Mouse (Mus musculus) mature B cell (primary cell): ENCODE measurements around the gene Sbf2.
"Not testable (repeated sequence)": the region's sequence is repeated elsewhere in the genome, so short reads cannot be mapped to it uniquely, and the experiment has no call there.

Experiments used
- in situ Hi-C: fragments of 300-500 bp; cut with MboI; formaldehyde crosslinking; loops from 2 replicates; pipeline ENCODE4 v1.14.3; 2019

Sbf2 gene

GRCm38 (mm10) chr7:110392576-110392975 is 222.1 kb downstream of the Sbf2 start:
- in situ Hi-C loops: no loop called here

DNA sequence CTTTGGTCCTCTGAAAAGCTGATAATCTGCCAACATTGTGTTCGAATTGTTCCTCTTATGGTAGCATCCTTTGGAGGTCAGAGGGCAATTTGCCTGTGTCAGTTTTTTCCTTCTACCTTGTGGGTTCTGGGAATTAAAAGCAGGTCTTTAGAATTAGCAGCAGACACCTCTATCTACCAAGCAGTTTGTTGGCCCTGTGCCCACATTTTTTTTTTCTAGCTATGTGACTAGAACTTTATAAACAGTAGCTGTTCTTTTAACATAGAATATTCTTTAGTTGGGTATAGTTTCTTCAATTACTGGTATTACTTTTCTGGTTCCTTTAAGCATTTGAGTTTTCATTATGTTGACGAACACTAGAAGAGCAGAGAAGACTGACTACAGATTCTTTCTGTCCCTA is 223.1 kb downstream of the Sbf2 start:
- in situ Hi-C loops: no loop called here

GRCm38 (mm10) chr7:110388889-110389288 is 225.8 kb downstream of the Sbf2 start:
- in situ Hi-C loops: not testable (repeated sequence)

DNA sequence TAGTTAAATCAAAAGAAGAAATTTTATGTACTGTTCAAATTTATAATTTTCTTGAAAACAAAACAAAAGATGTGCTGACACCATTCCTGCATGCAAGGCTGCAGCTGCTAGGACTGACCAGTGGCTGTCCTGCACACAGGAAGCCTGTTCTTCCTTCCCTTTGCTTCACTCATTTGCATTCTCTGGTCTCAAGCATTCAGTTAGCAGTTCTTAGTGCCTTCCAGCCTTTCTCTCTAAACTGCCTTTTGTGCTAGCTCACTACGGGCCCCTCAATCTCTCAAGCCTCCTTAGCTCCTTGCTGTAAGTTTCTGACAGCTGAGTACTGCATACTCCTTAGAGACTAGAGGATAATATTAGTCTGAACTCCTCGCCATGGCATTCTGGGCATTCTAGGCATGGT is 227.2 kb downstream of the Sbf2 start:
- in situ Hi-C loops: no loop called here

DNA sequence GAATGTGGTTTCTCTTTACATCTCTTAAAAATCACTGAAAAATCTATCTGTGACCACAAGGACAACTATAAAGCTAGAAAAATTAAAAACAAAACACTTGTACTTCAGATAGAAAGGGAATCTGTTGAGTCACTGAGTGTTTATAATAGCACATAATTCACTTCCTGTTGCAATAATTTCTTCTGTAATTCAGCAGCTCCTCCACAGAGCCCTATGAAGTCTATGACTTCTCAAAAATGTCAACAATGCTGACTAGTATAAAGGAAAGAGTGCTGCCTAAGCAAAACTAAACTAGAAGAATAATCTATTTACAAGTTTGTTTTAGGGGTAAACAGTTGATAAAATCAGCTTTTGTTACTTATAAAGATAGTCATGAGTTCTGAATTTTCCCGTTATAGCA is 229.2 kb downstream of the Sbf2 start:
- in situ Hi-C loops: no loop called here

GRCm38 (mm10) chr7:110384343-110384742 is 230.4 kb downstream of the Sbf2 start:
- in situ Hi-C loops: no loop called here

DNA sequence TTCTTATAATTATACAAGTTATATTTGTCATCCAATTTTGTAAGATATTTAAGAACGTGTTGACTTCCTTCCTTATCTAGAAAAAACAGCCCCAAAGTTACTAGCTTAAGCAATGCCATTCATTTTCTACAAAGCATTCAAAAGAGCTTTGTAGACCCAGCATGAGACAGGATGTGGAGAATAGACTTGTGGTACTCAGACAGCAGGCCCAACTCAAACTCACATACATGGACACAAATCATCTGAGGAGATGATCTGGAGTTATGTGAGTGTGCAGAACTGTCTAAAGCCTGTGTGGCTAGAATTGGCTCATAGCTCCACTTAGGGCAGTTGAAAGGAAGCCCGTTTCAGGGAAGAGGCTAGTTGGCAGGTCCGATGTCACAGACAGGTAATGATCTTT is 233.1 kb downstream of the Sbf2 start:
- in situ Hi-C loops: no loop called here

GRCm38 (mm10) chr7:110379335-110379914 is 235.3 kb downstream of the Sbf2 start:
- in situ Hi-C loops: no loop called here

DNA sequence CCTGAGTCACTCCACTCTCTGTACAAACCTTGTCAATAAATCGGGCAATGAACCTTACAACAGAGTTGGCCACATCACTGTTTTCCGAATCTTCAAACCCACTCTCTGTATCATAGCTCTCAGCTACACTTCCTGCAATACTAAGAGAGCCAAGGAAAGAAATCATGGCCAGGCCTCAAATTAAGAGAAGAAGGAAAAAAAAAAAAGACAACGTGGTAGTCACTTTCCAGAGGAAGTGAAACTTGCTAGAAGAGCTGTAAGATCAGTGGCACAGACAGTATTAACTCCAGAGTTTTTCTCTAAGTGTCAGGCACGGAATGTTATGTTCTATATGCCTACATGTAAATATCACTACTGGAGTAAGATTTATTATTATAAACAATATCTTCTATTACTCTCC is 242.2 kb downstream of the Sbf2 start:
- in situ Hi-C loops: no loop called here

DNA sequence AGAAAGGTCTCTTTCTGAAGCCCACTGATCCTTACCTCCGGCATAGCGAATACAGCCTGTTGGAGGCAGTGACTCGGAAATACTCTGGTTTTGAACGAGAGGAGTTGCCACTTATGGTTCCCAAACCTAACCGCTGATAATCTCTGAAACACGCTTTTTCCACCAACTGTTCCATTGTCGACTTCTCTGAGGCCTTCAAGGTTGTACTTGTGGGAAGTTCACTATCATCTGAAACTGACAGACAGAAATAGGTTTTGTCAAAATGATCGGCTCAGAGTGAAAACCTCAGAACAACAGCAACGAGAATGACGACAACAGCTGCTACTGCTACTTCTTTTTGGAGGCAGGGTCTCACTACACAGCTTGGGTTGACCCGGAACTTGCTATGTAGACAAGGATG is 252.7 kb downstream of the Sbf2 start:
- in situ Hi-C loops: no loop called here

DNA sequence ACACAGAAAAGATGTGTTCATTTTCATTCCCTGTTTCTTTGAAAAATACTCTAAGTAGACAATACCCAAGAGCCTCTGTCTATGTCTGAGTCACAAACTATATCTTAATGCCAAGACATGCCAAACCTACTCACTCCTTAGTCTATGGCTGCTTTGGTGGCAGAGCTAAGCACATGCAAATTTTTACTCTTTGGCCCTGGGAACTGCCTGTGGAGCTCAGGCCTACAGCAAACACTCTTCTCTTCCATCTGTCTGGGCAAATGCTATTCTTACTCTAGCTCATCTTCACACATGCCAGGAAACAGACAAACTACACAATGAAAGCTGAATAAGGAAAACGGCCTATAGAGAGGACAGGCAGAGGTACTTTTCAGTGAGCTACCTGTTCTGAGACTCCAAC is 253.2 kb downstream of the Sbf2 start:
- in situ Hi-C loops: no loop called here

DNA sequence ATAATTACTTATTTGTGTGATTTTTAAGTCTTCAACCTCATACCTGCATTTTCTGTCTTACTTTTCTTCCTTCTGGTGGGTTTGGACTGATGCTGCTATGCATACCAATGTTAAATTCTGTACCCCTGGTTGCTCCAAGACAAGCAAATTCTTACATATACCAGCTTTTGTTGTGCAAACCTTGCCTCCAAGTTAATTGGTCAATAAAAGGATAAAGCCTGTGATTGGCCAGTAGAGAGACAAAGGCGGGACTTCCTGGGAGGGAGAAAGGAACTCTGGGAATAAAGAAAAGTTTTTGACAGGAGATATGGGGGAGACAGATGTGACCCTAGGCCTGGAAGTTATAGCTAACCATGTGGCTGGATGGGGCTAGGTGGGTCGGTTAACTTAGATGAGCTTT is 255.3 kb downstream of the Sbf2 start:
- in situ Hi-C loops: no loop called here

DNA sequence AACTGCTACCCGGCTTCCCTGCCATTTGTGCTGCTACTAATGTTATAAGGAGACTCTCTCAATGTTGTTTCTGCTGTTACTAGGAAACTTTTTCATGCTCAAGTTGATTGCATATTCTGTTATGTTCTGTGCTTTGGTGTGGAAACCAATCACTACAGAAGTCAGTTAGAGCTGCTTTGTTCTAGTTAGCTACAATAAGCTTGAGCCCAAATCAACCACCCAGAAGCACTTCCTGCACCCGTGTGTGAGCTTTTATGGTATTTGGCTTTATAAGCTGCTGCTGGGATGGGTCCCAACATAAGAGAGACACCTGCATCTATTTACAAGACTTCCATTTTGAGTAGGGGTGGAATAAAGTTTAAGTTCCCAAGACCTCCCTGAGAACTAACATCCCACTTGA is 260.8 kb downstream of the Sbf2 start:
- in situ Hi-C loops: no loop called here

GRCm38 (mm10) chr7:110347250-110347649 is 267.5 kb downstream of the Sbf2 start:
- in situ Hi-C loops: no loop called here

GRCm38 (mm10) chr7:110337601-110338000 is 277.1 kb downstream of the Sbf2 start:
- in situ Hi-C loops: no loop called here

DNA sequence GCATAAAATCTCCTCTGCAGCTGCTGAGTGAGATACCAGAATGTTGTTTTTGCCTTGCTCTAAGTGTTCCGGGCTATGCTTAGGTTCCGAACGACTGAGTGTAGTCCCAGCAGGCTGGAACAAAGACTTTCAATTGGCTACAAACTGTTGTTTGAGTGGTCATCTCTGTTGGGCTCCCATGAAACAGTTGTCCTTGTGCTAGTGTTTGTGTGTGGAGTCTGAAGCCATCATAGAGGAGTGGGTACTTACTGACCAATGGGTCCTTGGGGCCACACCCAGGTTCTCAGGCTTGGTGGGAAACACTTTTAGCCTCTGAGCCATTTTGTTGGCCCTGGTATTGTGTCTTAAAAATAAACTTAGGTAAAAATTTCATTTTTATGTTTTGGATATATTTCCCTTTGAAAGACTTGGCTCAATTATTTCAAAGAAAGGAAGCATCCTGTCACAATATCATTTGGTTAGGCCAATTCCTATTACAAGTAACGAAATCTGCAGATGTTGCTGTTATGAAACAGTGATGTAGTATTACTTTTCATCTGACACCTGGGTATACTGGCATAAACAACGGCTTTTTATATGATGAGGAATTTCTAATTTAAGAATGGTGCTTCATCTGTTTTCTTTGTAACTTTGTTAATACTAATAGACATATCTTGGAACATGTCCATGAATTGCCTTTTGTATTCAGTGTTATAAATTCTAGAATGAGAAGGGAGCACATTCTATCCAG is 289.2 kb downstream of the Sbf2 start:
- in situ Hi-C loops: no loop called here

DNA sequence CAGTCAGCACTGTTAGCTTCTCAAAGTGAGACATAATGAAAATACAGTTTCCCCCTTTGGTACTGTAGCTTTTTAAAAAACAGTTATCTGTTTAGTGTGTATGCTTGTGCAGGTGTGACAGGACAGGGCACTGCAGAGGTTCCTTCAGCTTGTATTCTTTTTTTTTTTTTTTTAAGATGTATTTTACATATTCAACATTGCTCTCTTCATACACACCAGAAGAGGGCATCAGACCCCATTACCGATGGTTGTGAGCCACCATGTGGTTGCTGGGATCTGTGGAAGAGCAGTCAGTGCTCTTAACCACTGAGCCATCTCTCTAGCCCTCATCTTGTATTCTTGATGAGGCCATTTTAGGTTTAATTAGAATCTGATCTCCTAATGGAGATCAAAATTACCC is 289.9 kb downstream of the Sbf2 start:
- in situ Hi-C loops: no loop called here

DNA sequence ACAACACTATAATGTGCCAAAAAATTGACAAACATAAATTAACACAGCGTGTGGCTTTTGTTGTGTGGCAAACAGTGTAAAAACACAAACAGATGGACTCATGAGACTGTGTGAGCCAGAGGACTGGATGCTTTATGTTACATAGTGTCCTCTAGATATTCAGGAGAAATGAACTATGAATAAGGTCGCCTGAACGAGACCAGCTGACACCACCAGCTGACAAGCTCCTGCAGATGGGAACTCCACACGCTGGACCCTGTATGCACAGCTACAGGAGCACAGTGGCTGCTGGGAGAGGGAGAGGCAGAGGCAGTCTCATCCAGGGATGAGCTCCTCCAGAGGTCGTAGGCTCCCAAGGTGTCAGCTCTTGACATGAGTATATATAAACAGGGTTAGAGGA is 293.6 kb downstream of the Sbf2 start:
- in situ Hi-C loops: no loop called here

GRCm38 (mm10) chr7:110318971-110319519 is 295.7 kb downstream of the Sbf2 start:
- in situ Hi-C loops: no loop called here

DNA sequence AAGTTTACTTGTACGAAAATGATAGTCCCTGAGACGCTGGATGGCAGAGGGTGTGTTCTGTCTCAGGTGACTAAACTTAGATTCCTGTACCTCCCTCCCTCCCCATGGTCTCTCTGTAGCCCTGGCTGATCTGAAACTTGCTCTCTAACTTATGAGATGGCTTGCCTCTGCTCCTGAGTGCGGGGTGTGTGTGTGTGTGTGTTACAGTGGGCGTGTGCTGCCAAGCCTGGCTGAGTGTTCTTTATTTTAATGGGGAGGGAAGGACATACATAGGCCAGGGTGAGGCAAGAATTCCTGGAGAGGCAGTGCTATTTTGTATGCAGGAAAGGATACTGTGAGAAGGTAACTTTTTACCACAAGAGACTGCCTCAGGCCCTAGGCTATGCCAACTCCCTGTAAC is 297.3 kb downstream of the Sbf2 start:
- in situ Hi-C loops: no loop called here

GRCm38 (mm10) chr7:110315352-110315751 is 299.4 kb downstream of the Sbf2 start:
- in situ Hi-C loops: no loop called here

- in situ Hi-C loops: no loop called here
These were observed 300.3 kb downstream of the Sbf2 start for GRCm38 (mm10) chr7:110314401-110314890.

DNA sequence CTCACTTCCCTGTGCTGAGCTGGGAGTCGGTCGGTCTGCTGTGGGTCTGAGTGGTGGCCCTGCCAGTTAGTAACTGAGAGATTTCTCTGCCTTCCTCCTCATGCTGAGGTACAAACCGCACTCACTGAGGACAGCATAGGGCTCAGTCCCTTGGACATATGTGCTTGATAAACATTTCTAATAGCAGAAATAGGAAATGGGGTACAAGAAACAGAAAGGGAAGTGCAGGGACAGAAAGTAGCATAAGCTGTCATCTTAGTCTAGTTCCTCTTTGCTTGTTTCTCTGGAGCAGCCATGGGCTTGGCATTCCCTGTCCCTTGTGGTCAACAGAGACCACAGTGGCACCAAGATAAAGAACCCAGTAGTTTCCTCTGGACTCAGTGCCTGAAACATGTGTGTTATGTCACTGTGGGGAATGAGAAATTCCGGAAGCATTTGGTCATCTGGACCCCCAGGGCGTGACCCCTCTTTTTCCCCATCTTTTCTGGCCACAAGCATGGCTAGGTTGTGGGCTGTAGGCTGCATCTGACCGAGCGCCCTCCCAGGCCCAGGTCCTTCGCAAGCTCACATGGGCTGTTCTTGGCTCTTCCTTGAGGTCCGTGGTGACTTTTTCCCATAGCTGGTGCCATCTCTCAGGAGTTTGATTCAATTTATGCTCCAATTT is 301.2 kb downstream of the Sbf2 start:
- in situ Hi-C loops: no loop called here
